Mouse (Mus musculus) cortical plate, adult 2 months (tissue): ENCODE data around the gene Astl. TPM values are rescaled to one million over a fixed set of nuclear protein-coding genes. Genes with fewer than 3 reads are reported as not detected.

ENCODE experiments used
- H3K27ac ChIP-seq: fragments of 200-500 bp; 2 replicates; pipeline ENCODE4 v1.5.1; 2012; ENCODE audit warnings: low read length, control low read depth, inconsistent platforms; ENCODE audit not compliant: insufficient read depth
- H3K4me1 ChIP-seq: fragments of 200-500 bp; 2 replicates; pipeline ENCODE4 v1.6.1; 2011; ENCODE audit warnings: low read length; ENCODE audit not compliant: control insufficient read depth, insufficient read depth
- H3K4me3 ChIP-seq: fragments of 200-500 bp; 2 replicates; pipeline ENCODE4 v1.5.1; 2011; ENCODE audit warnings: mild to moderate bottlenecking, low read length, control low read depth; ENCODE audit not compliant: insufficient read depth
- CTCF ChIP-seq: fragments of 200-500 bp; IDR thresholded peaks from 2 replicates; pipeline ENCODE4 v1.5.1; 2011; ENCODE audit warnings: mild to moderate bottlenecking, control low read depth, low read length; ENCODE audit not compliant: insufficient read depth; ENCODE audit errors: extremely low read depth
- POLR2A ChIP-seq: fragments of 200-500 bp; IDR thresholded peaks from 2 replicates; pipeline ENCODE4 v1.6.1; 2011; ENCODE audit warnings: mild to moderate bottlenecking, low read length, control low read depth; ENCODE audit not compliant: insufficient read depth; ENCODE audit errors: extremely low read depth
- polyA plus RNA-seq: library from polyadenylated mRNA; depleted of rRNA; stranded (reverse); fragments of >200 nt; gene quantifications from 2 replicates; pipeline ENCODE4 v1.2.3, GENCODE M21; 2012

Astl gene
- polyA plus RNA-seq, 1 experiment: not detected

DNA sequence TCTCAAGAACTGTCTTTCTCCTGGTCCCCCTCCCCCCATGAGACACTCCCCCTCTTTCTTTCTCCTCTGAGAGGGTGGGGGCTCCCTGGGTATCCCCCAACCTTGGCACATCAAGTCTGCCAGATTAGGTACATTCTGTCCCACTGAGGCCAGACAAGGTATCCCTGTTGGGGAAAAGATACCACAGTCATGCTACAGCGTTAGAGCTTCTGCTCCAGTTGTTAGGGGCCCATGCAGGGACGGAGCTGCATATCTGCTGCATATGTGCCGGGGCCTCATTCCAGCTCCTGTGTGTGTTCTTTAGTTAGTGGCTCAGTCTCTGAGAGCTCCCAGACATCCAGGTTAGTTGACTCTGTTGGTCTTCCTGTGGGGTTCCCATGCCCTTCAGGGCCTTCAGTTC lies 35.7 kb downstream of the Astl start:
- H3K4me1 ChIP-seq: peaks cover 1% of the 10 kb centered on the region; the same call in 1 of the 2 replicates
- no peak overlapping the region for H3K27ac ChIP-seq
- H3K4me3 ChIP-seq: no peak overlapping the region
- no peak for TF ChIP-seq POLR2A
- TF ChIP-seq CTCF: no peak

DNA sequence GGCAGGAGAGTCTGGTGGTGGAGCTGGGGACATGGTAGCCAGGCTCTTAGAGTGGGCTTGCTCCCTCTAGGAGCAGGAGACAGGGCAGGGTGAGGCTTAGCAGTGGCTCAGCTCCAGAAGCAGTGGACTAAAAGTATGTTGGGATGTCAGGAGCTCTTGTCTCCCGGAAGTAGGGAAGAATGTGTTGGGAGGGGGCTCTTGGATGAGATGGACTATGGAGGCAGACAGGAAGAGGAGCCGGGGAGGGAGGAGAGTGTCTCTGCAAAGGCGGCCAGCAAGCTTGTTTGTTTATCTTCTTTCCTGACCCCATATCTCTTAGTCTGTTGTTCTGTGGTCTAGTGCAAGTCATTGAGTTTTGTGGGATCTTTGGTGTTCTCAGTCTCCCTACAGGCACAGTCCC lies 36.6 kb downstream of the Astl start:
- Histone ChIP-seq H3K4me1 (peaks cover 1% of the 10 kb centered on the region; the same call in 1 of the 2 replicates), H3K4me3 (no peak overlapping the region), H3K27ac (no peak overlapping the region)
- TF ChIP-seq POLR2A (no peak), CTCF (no peak)

GRCm38 (mm10) chr2:127375759-127376341 lies 37.4 kb downstream of the Astl start:
- Histone ChIP-seq H3K4me3 (no peak overlapping the region), H3K4me1 (no peaks in the 10 kb centered on the region), H3K27ac (no peak overlapping the region)
- TF ChIP-seq CTCF (0 out of 2 replicates have a peak, but pooled peaks have one; percentile 6), POLR2A (no peak)

- Histone ChIP-seq H3K4me1 (no peaks in the 10 kb centered on the region), H3K4me3 (no peak overlapping the region), H3K27ac (no peak overlapping the region)
- no peak for TF ChIP-seq CTCF
- no peak for TF ChIP-seq POLR2A
Measured at GRCm38 (mm10) chr2:127376423-127377051, 38.1 kb downstream of the Astl start.

DNA sequence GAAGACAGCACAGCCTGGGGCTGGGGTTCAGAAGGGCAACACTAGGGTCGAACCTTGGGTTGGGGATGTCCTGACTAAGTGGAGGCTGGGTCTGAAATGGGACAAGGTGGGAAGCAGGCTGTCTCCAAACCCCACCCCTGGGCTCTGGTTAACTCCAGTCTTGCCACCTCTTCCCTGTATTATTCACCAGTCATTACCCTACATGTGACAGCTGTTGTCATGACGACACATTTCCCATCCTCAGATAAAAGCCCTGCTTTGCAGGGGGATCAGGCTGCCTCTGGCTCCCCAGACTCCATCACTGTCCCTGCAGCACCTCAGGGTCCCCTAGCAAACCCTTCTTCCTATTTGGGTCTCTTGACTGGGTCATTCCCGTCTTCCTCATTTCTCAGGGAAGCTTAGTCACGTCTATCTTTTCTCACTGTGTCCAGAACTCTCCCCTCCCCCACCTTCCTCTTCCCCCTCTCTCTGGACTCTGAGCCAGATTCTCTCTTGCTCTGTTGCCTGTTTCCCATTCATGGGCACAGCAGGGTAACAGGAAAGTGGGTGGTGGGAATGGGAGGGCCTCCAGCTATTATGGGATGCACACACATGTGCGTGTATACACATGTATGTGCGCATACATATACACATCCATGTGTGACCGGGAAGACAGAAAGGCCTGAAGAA lies 39.6 kb downstream of the Astl start:
- Histone ChIP-seq H3K4me1 (no peaks in the 10 kb centered on the region), H3K27ac (no peak overlapping the region), H3K4me3 (no peak overlapping the region)
- no peak for TF ChIP-seq CTCF
- TF ChIP-seq POLR2A: no peak

GRCm38 (mm10) chr2:127378611-127378990 lies 40.2 kb downstream of the Astl start:
- Histone ChIP-seq H3K27ac (no peak overlapping the region), H3K4me1 (no peaks in the 10 kb centered on the region), H3K4me3 (no peak overlapping the region)
- TF ChIP-seq POLR2A: no peak
- TF ChIP-seq CTCF: no peak

DNA sequence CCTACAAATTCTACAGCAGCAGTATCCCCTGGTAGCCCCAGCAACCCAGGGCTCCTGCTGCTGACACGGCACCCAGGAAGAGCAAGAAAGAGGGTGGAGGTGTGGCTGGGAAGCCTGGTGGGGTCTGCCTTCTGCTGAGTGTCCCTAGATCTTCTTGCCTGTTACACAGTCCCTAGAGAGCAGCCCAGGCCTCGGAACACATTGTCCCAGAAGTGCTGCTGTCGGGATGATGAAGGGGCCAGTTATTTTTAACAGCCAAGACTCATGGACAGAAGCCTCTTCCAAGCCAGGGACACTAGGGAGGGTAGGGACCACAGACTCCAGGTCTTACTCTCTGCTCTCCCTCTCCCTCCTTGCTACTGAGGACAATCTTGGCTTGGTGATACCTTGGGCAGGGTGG lies 40.8 kb downstream of the Astl start:
- TF ChIP-seq CTCF (no peak), POLR2A (no peak)

GRCm38 (mm10) chr2:127383881-127384280 lies 45.4 kb downstream of the Astl start:
- no peak overlapping the region for H3K27ac ChIP-seq
- H3K4me1 ChIP-seq: no peaks in the 10 kb centered on the region; the same call in 1 of the 2 replicates
- no peak overlapping the region for H3K4me3 ChIP-seq
- TF ChIP-seq CTCF (no peak), POLR2A (no peak)

More for the DNA sequence above, 40.8 kb downstream of the Astl start:
- no peak overlapping the region for H3K4me3 ChIP-seq
- H3K27ac ChIP-seq: no peak overlapping the region
- H3K4me1 ChIP-seq: no peaks in the 10 kb centered on the region

GRCm38 (mm10) chr2:127387521-127387920 lies 49.1 kb downstream of the Astl start:
- Histone ChIP-seq H3K4me3 (no peak overlapping the region), H3K4me1 (no peaks in the 10 kb centered on the region; the same call in 1 of the 2 replicates), H3K27ac (no peak overlapping the region)
- TF ChIP-seq POLR2A: no peak
- no peak for TF ChIP-seq CTCF

DNA sequence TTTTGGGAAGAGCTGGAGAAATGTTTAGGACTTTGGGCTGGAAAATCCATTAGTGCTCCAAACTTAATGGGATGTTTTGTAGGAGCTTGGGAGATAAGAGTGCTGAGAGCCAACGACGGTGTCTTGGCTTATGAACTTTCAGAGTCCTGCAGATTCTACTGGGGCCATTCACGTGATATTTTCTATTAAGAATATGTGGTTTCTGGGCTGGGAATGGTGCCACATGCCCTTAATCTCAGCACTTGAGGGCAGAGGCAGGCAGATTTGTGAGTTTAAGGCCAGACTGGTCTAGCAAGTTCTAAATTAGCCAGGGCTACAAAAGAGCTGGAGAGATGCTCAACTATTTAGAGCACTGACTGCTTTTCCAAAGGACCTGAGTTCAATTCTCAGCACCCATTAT lies 51.9 kb downstream of the Astl start:
- TF ChIP-seq POLR2A: no peak
- TF ChIP-seq CTCF: no peak
- Histone ChIP-seq H3K4me1 (no peaks in the 10 kb centered on the region), H3K27ac (no peak overlapping the region), H3K4me3 (no peak overlapping the region)
